Mouse (Mus musculus): ENCODE measurements at regions not wholly inside any gene's neighbourhood (a gene's known extent, or its start where the extent isn't known, plus 50 kb on each side); places are given as distances from the start of the nearest gene placed in this dataset.

- H3K4me1 ChIP-seq (ENCODE audit: control insufficient read depth, insufficient read depth) = peaks cover 19% of the 10 kb centered on the region; the same call in 1 of the 2 replicates
- no peak for DNase-seq (ENCODE audit: low spot score)
- no peak overlapping the region for H3K9ac ChIP-seq (replicated peaks; ENCODE audit: low read depth, low read length)
- TF ChIP-seq CTCF (IDR thresholded peaks at IDR 0.05; ENCODE audit: low read depth) (no peak), EP300 (IDR thresholded peaks at IDR 0.05; ENCODE audit: low read depth) (no peak)
- H3K27me3 ChIP-seq (ENCODE audit: control insufficient read depth, insufficient read depth, low read length) = no peaks in the 10 kb centered on the region
- 77% methylated on average over 7 of the region's 7 CpGs for WGBS
- no peak for ATAC-seq (ENCODE audit: insufficient read depth, low read depth)
- H3K4me3 ChIP-seq (ENCODE audit: low read depth, low read length) = no peak overlapping the region
- H3K4me2 ChIP-seq (ENCODE audit: low read depth, low read length) = no peak overlapping the region
- H3K9me3 ChIP-seq (replicated peaks; ENCODE audit: control insufficient read depth, low read length) = no peaks in the 10 kb centered on the region
- H3K36me3 ChIP-seq (replicated peaks; ENCODE audit: control insufficient read depth, insufficient read depth, low read length) = no peaks in the 10 kb centered on the region
- H3K27ac ChIP-seq (ENCODE audit: low read depth) = peak overlapping the region; percentile 22; the same call in 1 of the 2 replicates
Observed at GRCm38 (mm10) chr19:56664944-56665663, 56.9 kb upstream of the Adrb1 start.

GRCm38 (mm10) chr19:56665972-56666371 lies 56.0 kb upstream of the Adrb1 start:
- Histone ChIP-seq H3K4me2 (ENCODE audit: low read depth, low read length) (no peak overlapping the region), H3K4me3 (ENCODE audit: low read depth, low read length) (no peak overlapping the region), H3K9ac (replicated peaks; ENCODE audit: low read depth, low read length) (no peak overlapping the region), H3K27me3 (ENCODE audit: control insufficient read depth, insufficient read depth, low read length) (no peaks in the 10 kb centered on the region), H3K4me1 (ENCODE audit: control insufficient read depth, insufficient read depth) (peaks cover 19% of the 10 kb centered on the region; the same call in 1 of the 2 replicates), H3K36me3 (replicated peaks; ENCODE audit: control insufficient read depth, insufficient read depth, low read length) (no peaks in the 10 kb centered on the region), H3K9me3 (replicated peaks; ENCODE audit: control insufficient read depth, low read length) (no peaks in the 10 kb centered on the region), H3K27ac (ENCODE audit: low read depth) (no peak overlapping the region)
- whole genome bisulfite sequencing = 84% methylated on average over 1 of the region's 1 CpGs
- DNase-seq (ENCODE audit: low spot score) = no peak
- ATAC-seq (ENCODE audit: insufficient read depth, low read depth) = no peak
- TF ChIP-seq EP300 (IDR thresholded peaks at IDR 0.05; ENCODE audit: low read depth) = no peak
- no peak for TF ChIP-seq CTCF (IDR thresholded peaks at IDR 0.05; ENCODE audit: low read depth)

GRCm38 (mm10) chr19:56667903-56668302 lies 54.1 kb upstream of the Adrb1 start:
- peaks cover 15% of the 10 kb centered on the region; the same call in 1 of the 2 replicates for H3K4me1 ChIP-seq (ENCODE audit: control insufficient read depth, insufficient read depth)
- DNase-seq (ENCODE audit: low spot score) = no peak
- no peak overlapping the region for H3K4me3 ChIP-seq (ENCODE audit: low read depth, low read length)
- ATAC-seq (ENCODE audit: insufficient read depth, low read depth) = no peak
- H3K9me3 ChIP-seq (replicated peaks; ENCODE audit: control insufficient read depth, low read length) = no peaks in the 10 kb centered on the region
- no peak overlapping the region for H3K9ac ChIP-seq (replicated peaks; ENCODE audit: low read depth, low read length)
- TF ChIP-seq EP300 (IDR thresholded peaks at IDR 0.05; ENCODE audit: low read depth) = no peak
- no peak for TF ChIP-seq CTCF (IDR thresholded peaks at IDR 0.05; ENCODE audit: low read depth)
- no peak overlapping the region for H3K27ac ChIP-seq (ENCODE audit: low read depth)
- no peaks in the 10 kb centered on the region for H3K36me3 ChIP-seq (replicated peaks; ENCODE audit: control insufficient read depth, insufficient read depth, low read length)
- no peaks in the 10 kb centered on the region for H3K27me3 ChIP-seq (ENCODE audit: control insufficient read depth, insufficient read depth, low read length)
- no peak overlapping the region for H3K4me2 ChIP-seq (ENCODE audit: low read depth, low read length)
- WGBS = 98% methylated on average over 2 of the region's 2 CpGs

- peak overlapping the region; percentile 42 for H3K9ac ChIP-seq (replicated peaks; ENCODE audit: low read depth, low read length)
- no peaks in the 10 kb centered on the region for H3K27me3 ChIP-seq (ENCODE audit: control insufficient read depth, insufficient read depth, low read length)
- TF ChIP-seq CTCF (IDR thresholded peaks at IDR 0.05; ENCODE audit: low read depth) (0 out of 2 replicates have a peak, but pooled peaks have one; percentile 4), EP300 (IDR thresholded peaks at IDR 0.05; ENCODE audit: low read depth) (no peak)
- H3K36me3 ChIP-seq (replicated peaks; ENCODE audit: control insufficient read depth, insufficient read depth, low read length) = no peaks in the 10 kb centered on the region
- H3K4me3 ChIP-seq (ENCODE audit: low read depth, low read length) = no peak overlapping the region
- peak overlapping the region; percentile 86 for H3K27ac ChIP-seq (ENCODE audit: low read depth)
- no peak overlapping the region for H3K4me2 ChIP-seq (ENCODE audit: low read depth, low read length)
- peak; percentile 81 for DNase-seq (ENCODE audit: low spot score)
- 24% methylated on average over 7 of the region's 7 CpGs for WGBS
- H3K4me1 ChIP-seq (ENCODE audit: control insufficient read depth, insufficient read depth) = peaks cover 12% of the 10 kb centered on the region; the same call in 1 of the 2 replicates
- ATAC-seq (ENCODE audit: insufficient read depth, low read depth) = peak; percentile 87
- H3K9me3 ChIP-seq (replicated peaks; ENCODE audit: control insufficient read depth, low read length) = no peaks in the 10 kb centered on the region
Observed at GRCm38 (mm10) chr19:56668991-56669390, 53.0 kb upstream of the Adrb1 start.

GRCm38 (mm10) chr19:56669468-56669867 lies 52.5 kb upstream of the Adrb1 start:
- Histone ChIP-seq H3K4me3 (ENCODE audit: low read depth, low read length) (no peak overlapping the region), H3K36me3 (replicated peaks; ENCODE audit: control insufficient read depth, insufficient read depth, low read length) (no peaks in the 10 kb centered on the region), H3K9me3 (replicated peaks; ENCODE audit: control insufficient read depth, low read length) (no peaks in the 10 kb centered on the region), H3K4me1 (ENCODE audit: control insufficient read depth, insufficient read depth) (peaks cover 8% of the 10 kb centered on the region; the same call in 1 of the 2 replicates), H3K27ac (ENCODE audit: low read depth) (peak overlapping the region; percentile 86), H3K9ac (replicated peaks; ENCODE audit: low read depth, low read length) (peak overlapping the region; percentile 42), H3K4me2 (ENCODE audit: low read depth, low read length) (no peak overlapping the region), H3K27me3 (ENCODE audit: control insufficient read depth, insufficient read depth, low read length) (no peaks in the 10 kb centered on the region)
- 47% methylated on average over 7 of the region's 7 CpGs for WGBS
- no peak for TF ChIP-seq EP300 (IDR thresholded peaks at IDR 0.05; ENCODE audit: low read depth)
- TF ChIP-seq CTCF (IDR thresholded peaks at IDR 0.05; ENCODE audit: low read depth) = no peak
- no peak for ATAC-seq (ENCODE audit: insufficient read depth, low read depth)
- DNase-seq (ENCODE audit: low spot score) = no peak
